Mouse (Mus musculus) myocyte (in vitro differentiated cells): ENCODE results near the gene Unkl.

Experiments used
- E2F4 ChIP-seq: IDR thresholded peaks from one replicate; pipeline ENCODE4 v1.6.1; 2011; ENCODE audit warnings: mild to moderate bottlenecking, control low read depth, moderate library complexity; ENCODE audit not compliant: insufficient read depth
- MYOD1 ChIP-seq, 3 experiments: IDR thresholded peaks; one replicate each; pipeline ENCODE4 v1.6.1; 2011; ENCODE audit warnings: control low read depth in 2 of 3, low read depth in 2 of 3, mild to moderate bottlenecking in 2 of 3, moderate library complexity in 1 of 3; ENCODE audit not compliant: insufficient read length in 2 of 3, control insufficient read depth in 1 of 3
- MYOG ChIP-seq, 3 experiments: IDR thresholded peaks; one replicate each; pipeline ENCODE4 v1.6.1; 2011; ENCODE audit warnings: control low read depth in 2 of 3, low read depth in 2 of 3, mild to moderate bottlenecking in 2 of 3; ENCODE audit not compliant: insufficient read length in 2 of 3, control insufficient read depth in 1 of 3, insufficient read depth in 1 of 3
- POLR2A ChIP-seq: IDR thresholded peaks from one replicate; pipeline ENCODE4 v1.6.1; 2011; ENCODE audit warnings: low read depth, mild to moderate bottlenecking, control low read depth, moderate library complexity; ENCODE audit not compliant: insufficient read length
- TCF12 ChIP-seq: IDR thresholded peaks from one replicate; pipeline ENCODE4 v1.6.1; 2011; ENCODE audit warnings: mild to moderate bottlenecking, control low read depth; ENCODE audit not compliant: poor library complexity, insufficient read depth, severe bottlenecking
- USF1 ChIP-seq: IDR thresholded peaks from one replicate; pipeline ENCODE4 v1.6.1; 2011; ENCODE audit warnings: low read depth, mild to moderate bottlenecking, control low read depth, moderate library complexity

GRCm38 (mm10) chr17:25139960-25140359 is 48.2 kb upstream of the Unkl start:
- no peak for TF ChIP-seq USF1
- TF ChIP-seq POLR2A = no peak
- no peak for TF ChIP-seq MYOD1 (IDR thresholded peaks at IDR 0.05; ENCODE audit: control insufficient read depth in 1 of 3, insufficient read length in 2 of 3, low read depth in 2 of 3)
- TF ChIP-seq MYOG (IDR thresholded peaks at IDR 0.05; ENCODE audit: control insufficient read depth in 1 of 3, insufficient read depth in 1 of 3, insufficient read length in 2 of 3, low read depth in 2 of 3) = no peak
- no peak for TF ChIP-seq E2F4
- no peak for TF ChIP-seq TCF12
